Mouse (Mus musculus): ENCODE measurements around the gene Qsox2. TPM values are rescaled to one million over a fixed set of nuclear protein-coding genes. Genes with fewer than 3 reads are reported as not detected.
A peak's percentile ranks its signal among the peaks of the same experiment; 100 is the strongest.

Gene Qsox2
- total RNA-seq, 1 experiment: 32.0 TPM

GRCm38 (mm10) chr2:26234771-26235170 is 2.6 kb downstream of the Qsox2 start:
- Histone ChIP-seq H3K9me3 (ENCODE audit: control insufficient read depth, insufficient read depth, low read depth, low read length) (no peaks in the 10 kb centered on the region), H3K9ac (ENCODE audit: insufficient read depth, low read depth, low read length, poor library complexity, severe bottlenecking) (no peak overlapping the region; the same call in 1 of the 2 replicates), H3K36me3 (ENCODE audit: control insufficient read depth, insufficient read depth, low read length, poor library complexity, severe bottlenecking) (peaks cover 2% of the 10 kb centered on the region; the same call in 1 of the 2 replicates), H3K27ac (ENCODE audit: insufficient read depth, low read depth, low read length, poor library complexity, severe bottlenecking) (no peak overlapping the region), H3K4me1 (ENCODE audit: control insufficient read depth in 2 of 2, insufficient read depth in 2 of 2, low read length in 2 of 2, poor library complexity in 1 of 2) (peaks cover 0 to 2% of the 10 kb centered on the region in 2 experiments; a peak in 1 of 4 replicates), H3K4me3 (ENCODE audit: insufficient read depth in 1 of 2, low read depth in 1 of 2, low read length in 2 of 2, poor library complexity in 1 of 2, severe bottlenecking in 1 of 2) (no peak overlapping the region)
- no peak for TF ChIP-seq CHD2 (IDR thresholded peaks at IDR 0.05; ENCODE audit: low read depth, low read length)
- TF ChIP-seq HCFC1 (IDR thresholded peaks at IDR 0.05; ENCODE audit: borderline replicate concordance, insufficient read depth, low read length): no peak
- TF ChIP-seq ZNF384 (IDR thresholded peaks at IDR 0.05; ENCODE audit: low read depth, low read length): no peak
- no peak for TF ChIP-seq MAFK (IDR thresholded peaks at IDR 0.05; ENCODE audit: insufficient read depth, low read depth, low read length)
- TF ChIP-seq ZC3H11A (IDR thresholded peaks at IDR 0.05; ENCODE audit: borderline replicate concordance, low read depth, low read length): no peak
- no peak for DNase-seq (ENCODE audit: low read depth, low spot score)
- in situ Hi-C loops (cut with MboI; ENCODE audit: low sequenced_read_pairs in 2 of 2, unreplicated experiment in 2 of 2): no loop called here

- TF ChIP-seq CHD2 (IDR thresholded peaks at IDR 0.05; ENCODE audit: low read depth, low read length) (no peak), HCFC1 (IDR thresholded peaks at IDR 0.05; ENCODE audit: borderline replicate concordance, insufficient read depth, low read length) (no peak), ZNF384 (IDR thresholded peaks at IDR 0.05; ENCODE audit: low read depth, low read length) (no peak), ZC3H11A (IDR thresholded peaks at IDR 0.05; ENCODE audit: borderline replicate concordance, low read depth, low read length) (no peak), MAFK (IDR thresholded peaks at IDR 0.05; ENCODE audit: insufficient read depth, low read depth, low read length) (no peak)
- Histone ChIP-seq H3K4me1 (ENCODE audit: control insufficient read depth in 2 of 2, insufficient read depth in 2 of 2, low read length in 2 of 2, poor library complexity in 1 of 2) (peaks cover 0 to 2% of the 10 kb centered on the region in 2 experiments; a peak in 1 of 4 replicates), H3K36me3 (ENCODE audit: control insufficient read depth, insufficient read depth, low read length, poor library complexity, severe bottlenecking) (peaks cover 2% of the 10 kb centered on the region; the same call in 1 of the 2 replicates), H3K27ac (ENCODE audit: insufficient read depth, low read depth, low read length, poor library complexity, severe bottlenecking) (no peak overlapping the region), H3K9me3 (ENCODE audit: control insufficient read depth, insufficient read depth, low read depth, low read length) (no peaks in the 10 kb centered on the region), H3K9ac (ENCODE audit: insufficient read depth, low read depth, low read length, poor library complexity, severe bottlenecking) (no peak overlapping the region), H3K4me3 (ENCODE audit: insufficient read depth in 1 of 2, low read depth in 1 of 2, low read length in 2 of 2, poor library complexity in 1 of 2, severe bottlenecking in 1 of 2) (no peak overlapping the region)
- no peak for DNase-seq (ENCODE audit: low read depth, low spot score)
- in situ Hi-C loops (cut with MboI; ENCODE audit: low sequenced_read_pairs in 2 of 2, unreplicated experiment in 2 of 2): no loop called here
Measured at GRCm38 (mm10) chr2:26234253-26234652, 3.1 kb downstream of the Qsox2 start.

GRCm38 (mm10) chr2:26231366-26231765 is 6.0 kb downstream of the Qsox2 start:
- Histone ChIP-seq H3K9me3 (ENCODE audit: control insufficient read depth, insufficient read depth, low read depth, low read length) (no peaks in the 10 kb centered on the region), H3K36me3 (ENCODE audit: control insufficient read depth, insufficient read depth, low read length, poor library complexity, severe bottlenecking) (peaks cover 2% of the 10 kb centered on the region; the same call in 1 of the 2 replicates), H3K27ac (ENCODE audit: insufficient read depth, low read depth, low read length, poor library complexity, severe bottlenecking) (no peak overlapping the region), H3K9ac (ENCODE audit: insufficient read depth, low read depth, low read length, poor library complexity, severe bottlenecking) (no peak overlapping the region), H3K4me3 (ENCODE audit: insufficient read depth in 1 of 2, low read depth in 1 of 2, low read length in 2 of 2, poor library complexity in 1 of 2, severe bottlenecking in 1 of 2) (no peak overlapping the region), H3K4me1 (ENCODE audit: control insufficient read depth in 2 of 2, insufficient read depth in 2 of 2, low read length in 2 of 2, poor library complexity in 1 of 2) (0 out of 4 replicates have a peak, but pooled peaks cover 0 to 2% of the 10 kb centered on the region in 2 experiments)
- DNase-seq (ENCODE audit: low read depth, low spot score): no peak
- in situ Hi-C loops (cut with MboI; ENCODE audit: low sequenced_read_pairs in 2 of 2, unreplicated experiment in 2 of 2): no loop called here
- no peak for TF ChIP-seq ZC3H11A (IDR thresholded peaks at IDR 0.05; ENCODE audit: borderline replicate concordance, low read depth, low read length)
- no peak for TF ChIP-seq MAFK (IDR thresholded peaks at IDR 0.05; ENCODE audit: insufficient read depth, low read depth, low read length)
- no peak for TF ChIP-seq HCFC1 (IDR thresholded peaks at IDR 0.05; ENCODE audit: borderline replicate concordance, insufficient read depth, low read length)
- no peak for TF ChIP-seq CHD2 (IDR thresholded peaks at IDR 0.05; ENCODE audit: low read depth, low read length)
- no peak for TF ChIP-seq ZNF384 (IDR thresholded peaks at IDR 0.05; ENCODE audit: low read depth, low read length)

- H3K36me3 ChIP-seq (ENCODE audit: control insufficient read depth, insufficient read depth, low read length, poor library complexity, severe bottlenecking): peaks cover 2% of the 10 kb centered on the region; the same call in 1 of the 2 replicates
- 0 out of 4 replicates have a peak, but pooled peaks cover 0 to 2% of the 10 kb centered on the region in 2 experiments for H3K4me1 ChIP-seq (ENCODE audit: control insufficient read depth in 2 of 2, insufficient read depth in 2 of 2, low read length in 2 of 2, poor library complexity in 1 of 2)
- in situ Hi-C loops (cut with MboI; ENCODE audit: low sequenced_read_pairs in 2 of 2, unreplicated experiment in 2 of 2): no loop called here
- H3K9ac ChIP-seq (ENCODE audit: insufficient read depth, low read depth, low read length, poor library complexity, severe bottlenecking): no peak overlapping the region
- no peak overlapping the region for H3K4me3 ChIP-seq (ENCODE audit: insufficient read depth in 1 of 2, low read depth in 1 of 2, low read length in 2 of 2, poor library complexity in 1 of 2, severe bottlenecking in 1 of 2)
- TF ChIP-seq MAFK (IDR thresholded peaks at IDR 0.05; ENCODE audit: insufficient read depth, low read depth, low read length): no peak
- H3K27ac ChIP-seq (ENCODE audit: insufficient read depth, low read depth, low read length, poor library complexity, severe bottlenecking): no peak overlapping the region
- no peaks in the 10 kb centered on the region for H3K9me3 ChIP-seq (ENCODE audit: control insufficient read depth, insufficient read depth, low read depth, low read length)
- no peak for DNase-seq (ENCODE audit: low read depth, low spot score)
Measured at GRCm38 (mm10) chr2:26230253-26230652, 7.1 kb downstream of the Qsox2 start.

- Histone ChIP-seq H3K9ac (ENCODE audit: insufficient read depth, low read depth, low read length, poor library complexity, severe bottlenecking) (no peak overlapping the region), H3K4me1 (ENCODE audit: control insufficient read depth in 2 of 2, insufficient read depth in 2 of 2, low read length in 2 of 2, poor library complexity in 1 of 2) (0 out of 4 replicates have a peak, but pooled peaks cover 0 to 2% of the 10 kb centered on the region in 2 experiments), H3K36me3 (ENCODE audit: control insufficient read depth, insufficient read depth, low read length, poor library complexity, severe bottlenecking) (peaks cover 8% of the 10 kb centered on the region; the same call in 1 of the 2 replicates), H3K9me3 (ENCODE audit: control insufficient read depth, insufficient read depth, low read depth, low read length) (no peaks in the 10 kb centered on the region), H3K27ac (ENCODE audit: insufficient read depth, low read depth, low read length, poor library complexity, severe bottlenecking) (no peak overlapping the region), H3K4me3 (ENCODE audit: insufficient read depth in 1 of 2, low read depth in 1 of 2, low read length in 2 of 2, poor library complexity in 1 of 2, severe bottlenecking in 1 of 2) (no peak overlapping the region)
- peak; percentile 35; the same call in 1 of the 2 replicates for TF ChIP-seq ZNF384 (IDR thresholded peaks at IDR 0.05; ENCODE audit: low read depth, low read length)
- TF ChIP-seq MAFK (IDR thresholded peaks at IDR 0.05; ENCODE audit: insufficient read depth, low read depth, low read length): no peak
- TF ChIP-seq ZC3H11A (IDR thresholded peaks at IDR 0.05; ENCODE audit: borderline replicate concordance, low read depth, low read length): peak; percentile 28; the same call in 1 of the 2 replicates
- in situ Hi-C loops (cut with MboI; ENCODE audit: low sequenced_read_pairs in 2 of 2, unreplicated experiment in 2 of 2): no loop called here
- DNase-seq (ENCODE audit: low read depth, low spot score): peak; percentile 50
Measured at GRCm38 (mm10) chr2:26227788-26228187, 9.5 kb downstream of the Qsox2 start.
